Mouse (Mus musculus): ENCODE measurements around the gene Zmynd10. TPM values are rescaled to one million over a fixed set of nuclear protein-coding genes. Genes with fewer than 3 reads are reported as not detected.
A peak's percentile ranks its signal among the peaks of the same experiment; 100 is the strongest.
"Not testable (repeated sequence)": the region's sequence is repeated elsewhere in the genome, so short reads cannot be mapped to it uniquely, and the experiment has no call there.

The Zmynd10 gene
- polyA plus RNA-seq, 1 experiment = 13.2 TPM

GRCm38 (mm10) chr9:107566855-107567254 lies 19.8 kb downstream of the Zmynd10 start:
- 38% methylated on average over 3 of the region's 3 CpGs for WGBS
- H3K4me3 ChIP-seq (replicated peaks; ENCODE audit: extremely low read depth, low read depth, low read length) = peak overlapping the region; percentile 76
- no peak for TF ChIP-seq CTCF (IDR thresholded peaks at IDR 0.05; ENCODE audit: insufficient read depth, low read length)
- peak; percentile 51; the same call in 1 of the 2 replicates for TF ChIP-seq POLR2A (IDR thresholded peaks at IDR 0.05; ENCODE audit: borderline replicate concordance, extremely low read depth, low read depth, low read length)
- peak; percentile 48 for DNase-seq
- H3K4me1 ChIP-seq (ENCODE audit: control insufficient read depth, insufficient read depth, low read length) = peaks cover 17% of the 10 kb centered on the region

- TF ChIP-seq POLR2A (IDR thresholded peaks at IDR 0.05; ENCODE audit: borderline replicate concordance, extremely low read depth, low read depth, low read length) (peak; percentile 85; the same call in 1 of the 2 replicates), CTCF (IDR thresholded peaks at IDR 0.05; ENCODE audit: insufficient read depth, low read length) (no peak)
- Histone ChIP-seq H3K4me3 (replicated peaks; ENCODE audit: extremely low read depth, low read depth, low read length) (peak within 1 kb of the TSS; percentile 91), H3K4me1 (ENCODE audit: control insufficient read depth, insufficient read depth, low read length) (peaks cover 20% of the 10 kb centered on the region)
- DNase-seq = peak; percentile 49
- WGBS = 25% methylated on average over 18 of the region's 18 CpGs
Observed at GRCm38 (mm10) chr9:107567702-107568319, 20.7 kb downstream of the Zmynd10 start, which contains the start of gene Hyal2. Gene Hyal2 (plus strand): TSS chr9:107567945.

GRCm38 (mm10) chr9:107568331-107569261 lies 21.5 kb downstream of the Zmynd10 start:
- DNase-seq = peak; percentile 85
- TF ChIP-seq POLR2A (IDR thresholded peaks at IDR 0.05; ENCODE audit: borderline replicate concordance, extremely low read depth, low read depth, low read length) (no peak; the same call in 1 of the 2 replicates), CTCF (IDR thresholded peaks at IDR 0.05; ENCODE audit: insufficient read depth, low read length) (no peak)
- Histone ChIP-seq H3K4me1 (ENCODE audit: control insufficient read depth, insufficient read depth, low read length) (peaks cover 20% of the 10 kb centered on the region), H3K4me3 (replicated peaks; ENCODE audit: extremely low read depth, low read depth, low read length) (peak overlapping the region; percentile 91)
- WGBS = under 1% methylated on average over 41 of the region's 41 CpGs

- TF ChIP-seq CTCF (IDR thresholded peaks at IDR 0.05; ENCODE audit: insufficient read depth, low read length) = no peak
- no peak for TF ChIP-seq POLR2A (IDR thresholded peaks at IDR 0.05; ENCODE audit: borderline replicate concordance, extremely low read depth, low read depth, low read length)
- Histone ChIP-seq H3K4me3 (replicated peaks; ENCODE audit: extremely low read depth, low read depth, low read length) (peak overlapping the region; percentile 91), H3K4me1 (ENCODE audit: control insufficient read depth, insufficient read depth, low read length) (peaks cover 16% of the 10 kb centered on the region)
- no peak for DNase-seq
- WGBS = under 1% methylated on average over 23 of the region's 23 CpGs
Observed at GRCm38 (mm10) chr9:107569270-107569669, 22.2 kb downstream of the Zmynd10 start.

GRCm38 (mm10) chr9:107570016-107570415 lies 22.9 kb downstream of the Zmynd10 start:
- no peak for DNase-seq
- H3K4me1 ChIP-seq (ENCODE audit: control insufficient read depth, insufficient read depth, low read length) = peaks cover 14% of the 10 kb centered on the region
- 29% methylated on average over 13 of the region's 13 CpGs for WGBS
- peak overlapping the region; percentile 91 for H3K4me3 ChIP-seq (replicated peaks; ENCODE audit: extremely low read depth, low read depth, low read length)
- TF ChIP-seq CTCF (IDR thresholded peaks at IDR 0.05; ENCODE audit: insufficient read depth, low read length) (no peak), POLR2A (IDR thresholded peaks at IDR 0.05; ENCODE audit: borderline replicate concordance, extremely low read depth, low read depth, low read length) (peak; percentile 28; the same call in 1 of the 2 replicates)

GRCm38 (mm10) chr9:107570845-107571244 lies 23.7 kb downstream of the Zmynd10 start:
- Histone ChIP-seq H3K4me3 (replicated peaks; ENCODE audit: extremely low read depth, low read depth, low read length) (peak overlapping the region; percentile 91), H3K4me1 (ENCODE audit: control insufficient read depth, insufficient read depth, low read length) (peaks cover 14% of the 10 kb centered on the region)
- WGBS = 54% methylated on average over 21 of the region's 21 CpGs
- TF ChIP-seq POLR2A (IDR thresholded peaks at IDR 0.05; ENCODE audit: borderline replicate concordance, extremely low read depth, low read depth, low read length) (peak; percentile 47; the same call in 1 of the 2 replicates), CTCF (IDR thresholded peaks at IDR 0.05; ENCODE audit: insufficient read depth, low read length) (no peak)
- no peak for DNase-seq

- TF ChIP-seq POLR2A (IDR thresholded peaks at IDR 0.05; ENCODE audit: borderline replicate concordance, extremely low read depth, low read depth, low read length) (no peak; the same call in 1 of the 2 replicates), CTCF (IDR thresholded peaks at IDR 0.05; ENCODE audit: insufficient read depth, low read length) (no peak)
- Histone ChIP-seq H3K4me1 (ENCODE audit: control insufficient read depth, insufficient read depth, low read length) (peaks cover 18% of the 10 kb centered on the region), H3K4me3 (replicated peaks; ENCODE audit: extremely low read depth, low read depth, low read length) (peak overlapping the region; percentile 91)
- no peak for DNase-seq
- WGBS = 74% methylated on average over 22 of the region's 22 CpGs
Observed at GRCm38 (mm10) chr9:107571534-107572326, 24.6 kb downstream of the Zmynd10 start.

GRCm38 (mm10) chr9:107572327-107572662 lies 25.2 kb downstream of the Zmynd10 start:
- DNase-seq = no peak
- Histone ChIP-seq H3K4me1 (ENCODE audit: control insufficient read depth, insufficient read depth, low read length) (peaks cover 18% of the 10 kb centered on the region), H3K4me3 (replicated peaks; ENCODE audit: extremely low read depth, low read depth, low read length) (no peak overlapping the region)
- 93% methylated on average over 2 of the region's 2 CpGs for WGBS
- TF ChIP-seq CTCF (IDR thresholded peaks at IDR 0.05; ENCODE audit: insufficient read depth, low read length) (no peak), POLR2A (IDR thresholded peaks at IDR 0.05; ENCODE audit: borderline replicate concordance, extremely low read depth, low read depth, low read length) (no peak)

- not testable (repeated sequence) for H3K4me3 ChIP-seq (replicated peaks; ENCODE audit: extremely low read depth, low read depth, low read length); DNase-seq
- 90% methylated on average over 6 of the region's 6 CpGs for WGBS
- H3K4me1 ChIP-seq (ENCODE audit: control insufficient read depth, insufficient read depth, low read length) = peaks cover 24% of the 10 kb centered on the region
Observed at GRCm38 (mm10) chr9:107573774-107574173, 26.7 kb downstream of the Zmynd10 start.
